ENCODE assay signal across 7 mouse cellular contexts in the genomic region with DNA sequence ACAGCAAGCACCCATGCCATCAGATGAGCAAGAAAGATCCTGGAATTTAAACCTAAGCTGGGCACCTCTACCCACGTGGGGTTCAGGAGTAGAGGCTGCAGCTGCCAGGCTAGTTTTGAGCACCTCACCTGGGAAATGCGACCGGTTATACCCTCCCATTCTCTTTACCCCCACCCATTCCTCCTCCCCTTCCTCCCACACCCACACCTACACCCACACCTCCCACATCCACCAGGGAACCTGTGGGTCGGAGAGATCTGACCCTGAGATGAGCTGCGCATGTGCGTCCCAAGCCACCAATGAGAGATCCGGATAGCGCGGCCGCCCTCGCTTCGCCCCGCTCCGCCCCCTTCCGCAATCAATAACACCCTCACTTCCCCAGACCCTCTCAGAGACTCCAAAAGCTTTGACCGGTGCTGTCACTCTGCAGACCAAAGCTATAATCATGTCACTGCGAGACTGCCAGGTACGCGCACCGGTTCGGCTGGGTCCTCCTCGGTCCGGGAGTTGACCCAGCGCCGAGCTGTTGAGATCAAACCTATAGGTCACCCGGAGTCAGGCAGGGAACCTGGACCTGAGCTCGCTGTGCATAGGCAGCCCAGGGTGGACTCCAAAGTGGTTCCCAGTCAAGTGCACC. TPM values are rescaled to one million over a fixed set of nuclear protein-coding genes. Genes with fewer than 3 reads are reported as not detected.
DNase-seq lines count a peak whose midpoint lies in the region; ATAC-seq and TF ChIP-seq lines count a peak whose summit lies in the region.

Gene Ttc38, plus strand, starts transcription at position 353 of the 637 bp plus-strand sequence.

- H3K4me2 ChIP-seq in embryonic facial prominence, embryonic 14.5 days (ENCODE audit: low read depth, low read length) = peak within 1 kb of the TSS; percentile 90
- peak within 1 kb of the TSS; percentile 73 for H3K4me2 ChIP-seq in limb, embryonic 12.5 days
- H3K4me2 ChIP-seq in midbrain, embryonic 14.5 days (ENCODE audit: low read length) = peak within 1 kb of the TSS; percentile 83

- peak; percentile 83 for DNase-seq in embryonic facial prominence, embryonic 14.5 days (ENCODE audit: low spot score)
- DNase-seq in heart, adult 2 months = peak; percentile 87 to 91
- peak; percentile 91 to 93 for DNase-seq in kidney, adult 8-10 months
- peak; percentile 85 for DNase-seq in midbrain, embryonic 14.5 days
- DNase-seq in spleen, adult 18-20 months = peak; percentile 83 to 85

- TF ChIP-seq POLR2A in bone marrow, adult 2 months (IDR thresholded peaks at IDR 0.05; ENCODE audit: borderline replicate concordance, control insufficient read depth, low read depth, low read length) = peak; percentile 69; the same call in 1 of the 2 replicates
- peak; percentile 87; the same call in 1 of the 2 replicates for TF ChIP-seq POLR2A in heart, adult 2 months (IDR thresholded peaks at IDR 0.05; ENCODE audit: insufficient read depth, low read depth, low read length)

- peak; percentile 63; the same call in 1 of the 2 replicates for TF ChIP-seq EP300 in heart, adult 2 months (IDR thresholded peaks at IDR 0.05; ENCODE audit: insufficient read depth, low read depth, low read length)

- TF ChIP-seq CTCF in bone marrow, adult 2 months (IDR thresholded peaks at IDR 0.05; ENCODE audit: control insufficient read depth, insufficient read depth, low read length) = no peak
- no peak for TF ChIP-seq CTCF in heart, adult 2 months (IDR thresholded peaks at IDR 0.05)

- under 1% methylated on average over 27 of the region's 27 CpGs for WGBS in bone marrow, adult 2 months
- under 1% methylated on average over 24 of the region's 27 CpGs for WGBS in embryonic facial prominence, embryonic 14.5 days
- WGBS in heart, adult 2 months = under 1% methylated on average over 27 of the region's 27 CpGs
- WGBS in limb, embryonic 12.5 days = 1% methylated on average over 27 of the region's 27 CpGs
- under 1% methylated on average over 27 of the region's 27 CpGs for WGBS in midbrain, embryonic 14.5 days

- peak; percentile 93 for ATAC-seq in embryonic facial prominence, embryonic 14.5 days (ENCODE audit: low read depth)
- ATAC-seq in limb, embryonic 12.5 days (ENCODE audit: insufficient number of reproducible peaks, insufficient read depth, low FRiP score, low TSS enrichment, low read depth) = peak; percentile 82
- peak; percentile 84 for ATAC-seq in midbrain, embryonic 14.5 days (ENCODE audit: low FRiP score, low TSS enrichment)

- no peaks in the 10 kb centered on the region; the same call in 1 of the 2 replicates for H3K4me1 ChIP-seq in bone marrow, adult 2 months (ENCODE audit: control insufficient read depth, insufficient read depth, low read length)
- peaks cover 8% of the 10 kb centered on the region for H3K4me1 ChIP-seq in embryonic facial prominence, embryonic 14.5 days (ENCODE audit: control insufficient read depth, insufficient read depth, low read length)
- H3K4me1 ChIP-seq in heart, adult 2 months (ENCODE audit: control insufficient read depth, insufficient read depth, low read length) = peaks cover 1% of the 10 kb centered on the region; the same call in 1 of the 2 replicates
- peaks cover 13% of the 10 kb centered on the region for H3K4me1 ChIP-seq in limb, embryonic 12.5 days (replicated peaks)
- peaks cover 6% of the 10 kb centered on the region; the same call in 1 of the 2 replicates for H3K4me1 ChIP-seq in midbrain, embryonic 14.5 days (ENCODE audit: control insufficient read depth, insufficient read depth, low read length)

- no peaks in the 10 kb centered on the region for H3K9me3 ChIP-seq in embryonic facial prominence, embryonic 14.5 days (ENCODE audit: control insufficient read depth, low read length)
- H3K9me3 ChIP-seq in limb, embryonic 12.5 days = no peaks in the 10 kb centered on the region
- H3K9me3 ChIP-seq in midbrain, embryonic 14.5 days (ENCODE audit: control insufficient read depth, low read length) = no peaks in the 10 kb centered on the region

- peak within 1 kb of the TSS; percentile 64 for H3K9ac ChIP-seq in embryonic facial prominence, embryonic 14.5 days (ENCODE audit: low read depth, low read length)
- H3K9ac ChIP-seq in heart, adult 2 months (ENCODE audit: low read depth, low read length) = peak within 1 kb of the TSS; percentile 77
- peak within 1 kb of the TSS; percentile 65 for H3K9ac ChIP-seq in limb, embryonic 12.5 days (replicated peaks)
- H3K9ac ChIP-seq in midbrain, embryonic 14.5 days (replicated peaks; ENCODE audit: low read length) = peak within 1 kb of the TSS; percentile 70

- no peaks in the 10 kb centered on the region for H3K36me3 ChIP-seq in embryonic facial prominence, embryonic 14.5 days (ENCODE audit: control insufficient read depth, insufficient read depth, low read length)
- H3K36me3 ChIP-seq in heart, adult 2 months (ENCODE audit: control insufficient read depth, insufficient read depth, low read length) = no peaks in the 10 kb centered on the region
- peaks cover 5% of the 10 kb centered on the region; the same call in 1 of the 2 replicates for H3K36me3 ChIP-seq in limb, embryonic 12.5 days
- H3K36me3 ChIP-seq in midbrain, embryonic 14.5 days (ENCODE audit: control insufficient read depth, insufficient read depth, low read length) = no peaks in the 10 kb centered on the region

- H3K27me3 ChIP-seq in embryonic facial prominence, embryonic 14.5 days (replicated peaks; ENCODE audit: control insufficient read depth, insufficient read depth, low read length) = no peaks in the 10 kb centered on the region
- H3K27me3 ChIP-seq in heart, adult 2 months (ENCODE audit: control insufficient read depth, insufficient read depth, low read length) = no peaks in the 10 kb centered on the region
- no peaks in the 10 kb centered on the region for H3K27me3 ChIP-seq in limb, embryonic 12.5 days
- no peaks in the 10 kb centered on the region for H3K27me3 ChIP-seq in midbrain, embryonic 14.5 days (ENCODE audit: control insufficient read depth, insufficient read depth, low read length)

- H3K4me3 ChIP-seq in bone marrow, adult 2 months (replicated peaks; ENCODE audit: control insufficient read depth, low read depth, low read length) = peak within 1 kb of the TSS; percentile 86
- H3K4me3 ChIP-seq in embryonic facial prominence, embryonic 14.5 days (ENCODE audit: low read depth, low read length) = peak within 1 kb of the TSS; percentile 54
- H3K4me3 ChIP-seq in heart, adult 2 months = peak within 1 kb of the TSS; percentile 78
- peak within 1 kb of the TSS; percentile 58 for H3K4me3 ChIP-seq in limb, embryonic 12.5 days (replicated peaks)
- H3K4me3 ChIP-seq in midbrain, embryonic 14.5 days (replicated peaks; ENCODE audit: low read depth, low read length) = peak within 1 kb of the TSS; percentile 59

- intact Hi-C loops in heart, adult 2 months (cut with DNase I) = loop anchor here (1.0 to 2.0 kb wide), 2 partner anchors 21 to 27 kb away; partner anchors contain the start of genes Cdpf1 and Gtse1

- H3K79me2 ChIP-seq in heart, adult 2 months (replicated peaks; ENCODE audit: control insufficient read depth, insufficient read depth, low read length) = no peaks in the 10 kb centered on the region

- H3K27ac ChIP-seq in bone marrow, adult 2 months (ENCODE audit: control insufficient read depth, insufficient read depth, low read depth, low read length, poor library complexity) = peak within 1 kb of the TSS; percentile 51; the same call in 1 of the 2 replicates
- no peak within 1 kb of the TSS for H3K27ac ChIP-seq in embryonic facial prominence, embryonic 14.5 days (replicated peaks; ENCODE audit: low read depth, low read length)
- H3K27ac ChIP-seq in heart, adult 2 months = peak within 1 kb of the TSS; percentile 91
- peak within 1 kb of the TSS; percentile 41; the same call in 1 of the 2 replicates for H3K27ac ChIP-seq in limb, embryonic 12.5 days
- no peak within 1 kb of the TSS for H3K27ac ChIP-seq in midbrain, embryonic 14.5 days (replicated peaks; ENCODE audit: low read depth, low read length)

RNA-seq across cellular contexts. Expression of gene Ttc38, which starts in this region (rescaled TPM):
- polyA plus RNA-seq in bone marrow, adult 2 months (2011; ENCODE audit: insufficient read depth, insufficient read length, low replicate concordance, missing spikeins) = 2.4 and 2.9 TPM in 2 replicates
- polyA plus RNA-seq in embryonic facial prominence, embryonic 14.5 days (2014; fragmentation: Nextera tagmentation; extraction: Ambion mirVana) = 5.0 and 6.1 TPM in 2 replicates
- 10 to 100 TPM; 15.3 to 21.1 TPM for total RNA-seq in heart, adult 2 months (2021)
- polyA plus RNA-seq in heart, adult 2 months (2012; rRNA removed) = 6.8 and 10.6 TPM in 2 replicates
- polyA plus RNA-seq in limb, embryonic 12.5 days (2016; fragmentation: Nextera tagmentation; extraction: Ambion mirVana) = 4.9 and 5.3 TPM in 2 replicates
- 2.8 and 2.9 TPM in 2 replicates for polyA plus RNA-seq in midbrain, embryonic 14.5 days (2014; fragmentation: Nextera tagmentation; extraction: Ambion mirVana)

Comparison
In these comparisons a context has a peak if more than half of its experiments do, and no peak if none do; other contexts are left out.
1. H3K27ac ChIP-seq: peak in bone marrow, adult 2 months (single experiment), heart, adult 2 months (single experiment) and limb, embryonic 12.5 days (single experiment); none in embryonic facial prominence, embryonic 14.5 days (single experiment) and midbrain, embryonic 14.5 days (single experiment).
2. Peak in every context shown above with its lines, with median percentiles within 50 percentile points of each other: H3K4me3 ChIP-seq, ATAC-seq, DNase-seq, H3K4me2 ChIP-seq and H3K9ac ChIP-seq.